Mouse (Mus musculus): ENCODE results near the gene Oas1g. TPM values are rescaled to one million over a fixed set of nuclear protein-coding genes. Genes with fewer than 3 reads are reported as not detected.
A peak's percentile ranks its signal among the peaks of the same experiment; 100 is the strongest.

The Oas1g gene
- total and polyA plus RNA-seq, 3 experiments, result 0.19 TPM; not detected in 2

GRCm38 (mm10) chr5:120836731-120837585 lies 50.5 kb downstream of the Oas1g start:
- H3K36me3 ChIP-seq (replicated peaks in 1 of 2; ENCODE audit: control insufficient read depth in 1 of 2, insufficient read depth in 1 of 2, low read length in 1 of 2), result no peaks in the 10 kb centered on the region
- H3K79me2 ChIP-seq (replicated peaks; ENCODE audit: control insufficient read depth, extremely low read depth, insufficient read depth, poor library complexity, severe bottlenecking), result no peaks in the 10 kb centered on the region
- H3K4me1 ChIP-seq (ENCODE audit: control insufficient read depth in 1 of 2, insufficient read depth in 2 of 2), result no peaks in the 10 kb centered on the region
- in situ Hi-C loops (cut with MboI; ENCODE audit: low pct_ligation_motif_present, low pct_unique_long_range_greater_than_20kb, low sequenced_read_pairs), result no loop called here
- H3K9ac ChIP-seq (ENCODE audit: insufficient read depth, low read depth), result no peak overlapping the region
- no peak overlapping the region for H3K27ac ChIP-seq (ENCODE audit: insufficient read depth, low read depth)
- DNase-seq (ENCODE audit: extremely low read depth), result peak; percentile 56
- dilution Hi-C loops (cut with MboI; ENCODE audit: extremely low pct_ligation_motif_present, extremely low pct_unique_long_range_greater_than_20kb, low sequenced_read_pairs), result no loop called here
- peaks cover 57% of the 10 kb centered on the region for H3K27me3 ChIP-seq (replicated peaks)
- no peaks in the 10 kb centered on the region for H3K9me3 ChIP-seq (replicated peaks; ENCODE audit: low read length)
- TF ChIP-seq ZKSCAN1 (IDR thresholded peaks at IDR 0.05; ENCODE audit: borderline replicate concordance, low read depth, low read length) (no peak), SMC3 (IDR thresholded peaks at IDR 0.05; ENCODE audit: low read depth, low read length) (peak; percentile 51), RAD21 (IDR thresholded peaks at IDR 0.05; ENCODE audit: low read depth, low read length) (peak; percentile 51), CTCF (conservative IDR thresholded peaks at IDR 0.05 in 1 of 2, IDR thresholded peaks at IDR 0.05 in 1 of 2; ENCODE audit: low read depth in 2 of 2, low read length in 2 of 2) (peak; percentile 74)
- H3K4me3 ChIP-seq (replicated peaks in 1 of 3; ENCODE audit: low read depth in 2 of 3, low read length in 2 of 3, poor library complexity in 1 of 3), result no peak overlapping the region
- H3K4me2 ChIP-seq (ENCODE audit: insufficient read depth, low read depth, poor library complexity, severe bottlenecking), result no peak overlapping the region

- no peak overlapping the region for H3K4me2 ChIP-seq (ENCODE audit: insufficient read depth, low read depth, poor library complexity, severe bottlenecking)
- H3K27me3 ChIP-seq (replicated peaks), result peaks cover 33% of the 10 kb centered on the region
- no peak overlapping the region for H3K4me3 ChIP-seq (replicated peaks in 1 of 3; ENCODE audit: low read depth in 2 of 3, low read length in 2 of 3, poor library complexity in 1 of 3)
- H3K9ac ChIP-seq (ENCODE audit: insufficient read depth, low read depth), result no peak overlapping the region
- no peaks in the 10 kb centered on the region for H3K9me3 ChIP-seq (replicated peaks; ENCODE audit: low read length)
- H3K36me3 ChIP-seq (replicated peaks in 1 of 2; ENCODE audit: control insufficient read depth in 1 of 2, insufficient read depth in 1 of 2, low read length in 1 of 2), result no peaks in the 10 kb centered on the region
- no peaks in the 10 kb centered on the region for H3K79me2 ChIP-seq (replicated peaks; ENCODE audit: control insufficient read depth, extremely low read depth, insufficient read depth, poor library complexity, severe bottlenecking)
- dilution Hi-C loops (cut with MboI; ENCODE audit: extremely low pct_ligation_motif_present, extremely low pct_unique_long_range_greater_than_20kb, low sequenced_read_pairs) (no loop called here), in situ Hi-C loops (cut with MboI; ENCODE audit: low pct_ligation_motif_present, low pct_unique_long_range_greater_than_20kb, low sequenced_read_pairs) (no loop called here)
- no peak overlapping the region for H3K27ac ChIP-seq (ENCODE audit: insufficient read depth, low read depth)
- 0 out of 4 replicates have a peak, but pooled peaks cover 0 to 3% of the 10 kb centered on the region in 2 experiments for H3K4me1 ChIP-seq (ENCODE audit: control insufficient read depth in 1 of 2, insufficient read depth in 2 of 2)
- no peak for DNase-seq (ENCODE audit: extremely low read depth)
- no peak for TF ChIP-seq SIN3A (IDR thresholded peaks at IDR 0.05; ENCODE audit: low read length)
- no peak for TF ChIP-seq USF2 (conservative IDR thresholded peaks at IDR 0.05; ENCODE audit: low read depth, low read length)
- TF ChIP-seq E2F4 (IDR thresholded peaks at IDR 0.05; ENCODE audit: insufficient replicate concordance, low read depth, low read length), result no peak
Observed at GRCm38 (mm10) chr5:120833335-120834280, 53.8 kb downstream of the Oas1g start.

- no peaks in the 10 kb centered on the region for H3K9me3 ChIP-seq (replicated peaks; ENCODE audit: low read length)
- DNase-seq (ENCODE audit: extremely low read depth), result peak; percentile 34
- peaks cover 23% of the 10 kb centered on the region for H3K27me3 ChIP-seq (replicated peaks)
- H3K27ac ChIP-seq (ENCODE audit: insufficient read depth, low read depth), result no peak overlapping the region
- H3K4me2 ChIP-seq (ENCODE audit: insufficient read depth, low read depth, poor library complexity, severe bottlenecking), result no peak overlapping the region
- dilution Hi-C loops (cut with MboI; ENCODE audit: extremely low pct_ligation_motif_present, extremely low pct_unique_long_range_greater_than_20kb, low sequenced_read_pairs) (no loop called here), in situ Hi-C loops (cut with MboI; ENCODE audit: low pct_ligation_motif_present, low pct_unique_long_range_greater_than_20kb, low sequenced_read_pairs) (no loop called here)
- no peak overlapping the region for H3K4me3 ChIP-seq (replicated peaks in 1 of 3; ENCODE audit: low read depth in 2 of 3, low read length in 2 of 3, poor library complexity in 1 of 3)
- H3K79me2 ChIP-seq (replicated peaks; ENCODE audit: control insufficient read depth, extremely low read depth, insufficient read depth, poor library complexity, severe bottlenecking), result no peaks in the 10 kb centered on the region
- TF ChIP-seq MYC (IDR thresholded peaks at IDR 0.05; ENCODE audit: low read depth, low read length) (no peak), MAZ (IDR thresholded peaks at IDR 0.05; ENCODE audit: low read depth, low read length) (no peak), SIN3A (IDR thresholded peaks at IDR 0.05; ENCODE audit: low read length) (no peak), NELFE (IDR thresholded peaks at IDR 0.05; ENCODE audit: low read depth, low read length) (no peak), IRF4 (IDR thresholded peaks at IDR 0.05; ENCODE audit: low read depth, low read length) (no peak), JUN (IDR thresholded peaks at IDR 0.05; ENCODE audit: insufficient read depth, low read depth, low read length) (no peak), EP300 (IDR thresholded peaks at IDR 0.05; ENCODE audit: low read length) (no peak), ZNF384 (IDR thresholded peaks at IDR 0.05; ENCODE audit: low read depth, low read length) (no peak), RAD21 (IDR thresholded peaks at IDR 0.05; ENCODE audit: low read depth, low read length) (no peak), MAX (IDR thresholded peaks at IDR 0.05; ENCODE audit: low read length) (no peak), CHD1 (IDR thresholded peaks at IDR 0.05; ENCODE audit: low read depth, low read length) (no peak), PAX5 (IDR thresholded peaks at IDR 0.05; ENCODE audit: low read length) (no peak), ELF1 (IDR thresholded peaks at IDR 0.05; ENCODE audit: low read depth, low read length) (no peak), UBTF (IDR thresholded peaks at IDR 0.05; ENCODE audit: low read depth, low read length) (no peak), ZKSCAN1 (IDR thresholded peaks at IDR 0.05; ENCODE audit: borderline replicate concordance, low read depth, low read length) (no peak), USF2 (conservative IDR thresholded peaks at IDR 0.05; ENCODE audit: low read depth, low read length) (no peak), CTCF (conservative IDR thresholded peaks at IDR 0.05 in 1 of 2, IDR thresholded peaks at IDR 0.05 in 1 of 2; ENCODE audit: low read depth in 2 of 2, low read length in 2 of 2) (no peak), MAFK (IDR thresholded peaks at IDR 0.05; ENCODE audit: insufficient replicate concordance, low read length) (no peak)
- H3K36me3 ChIP-seq (replicated peaks in 1 of 2; ENCODE audit: control insufficient read depth in 1 of 2, insufficient read depth in 1 of 2, low read length in 1 of 2), result no peaks in the 10 kb centered on the region
- no peak overlapping the region for H3K9ac ChIP-seq (ENCODE audit: insufficient read depth, low read depth)
- H3K4me1 ChIP-seq (ENCODE audit: control insufficient read depth in 1 of 2, insufficient read depth in 2 of 2), result 0 out of 4 replicates have a peak, but pooled peaks cover 0 to 3% of the 10 kb centered on the region in 2 experiments
Observed at GRCm38 (mm10) chr5:120831031-120831430, 56.4 kb downstream of the Oas1g start.
